Mouse (Mus musculus) Patski (cell line): Measurements from ENCODE around the gene Birc2. TPM values are rescaled to one million over a fixed set of nuclear protein-coding genes. Genes with fewer than 3 reads are reported as not detected.

Experiments
- ATAC-seq: fragments of 100-300 bp; one replicate; pipeline ENCODE4 v1.8.0; 2021
- CTCF ChIA-PET: fragments of 350-600 bp; sonication (Branson Sonifier 250); formaldehyde crosslinking; loops from one replicate; lab custom pipeline; 2022; ENCODE audit warnings: inconsistent platforms; lab: Charles Lee
- POLR2A ChIA-PET: fragments of 350-600 bp; sonication (Branson Sonifier 250); formaldehyde crosslinking; loops from one replicate; lab custom pipeline; 2022; ENCODE audit warnings: antibody characterized with exemption, inconsistent platforms; lab: Charles Lee
- DNase-seq: peaks from one replicate; pipeline ENCODE4 v3.0.0-alpha.2; 2011; ENCODE audit warnings: low read depth, low spot score
- H3K27me3 ChIP-seq: fragments of 371-371 bp; one replicate; pipeline ENCODE4 v1.5.1; 2021
- CTCF ChIP-seq: fragments of 100-300 bp; IDR thresholded peaks from one replicate; pipeline ENCODE4 v1.5.1; 2021
- in situ Hi-C: fragments of 300-500 bp; cut with MboI; formaldehyde crosslinking; loops from 3 replicates; pipeline ENCODE4 v1.11.1; 2018; ENCODE audit warnings: low pct_unique_long_range_greater_than_20kb, mixed read lengths
- polyA plus RNA-seq: library from polyadenylated mRNA; unstranded; gene quantifications from one replicate; pipeline ENCODE4 v1.2.3, GENCODE M21; 2021

The Birc2 gene
- polyA plus RNA-seq, 1 experiment from 2014 or later, result 37.1 TPM

GRCm38 (mm10) chr9:7775011-7775410 lies 61.9 kb downstream of the Birc2 start:
- in situ Hi-C loops, result no loop called here
- POLR2A ChIA-PET, result no interaction called here
- no peaks in the 10 kb centered on the region for H3K27me3 ChIP-seq
- CTCF ChIA-PET, result interaction anchor here (1.1 kb wide), 1 partner anchor 9 kb away, joined by 3 read pairs; no protein-coding TSS in a partner anchor
- DNase-seq, result no peak
- no peak for TF ChIP-seq CTCF
- no peak for ATAC-seq

GRCm38 (mm10) chr9:7774538-7774937 lies 62.3 kb downstream of the Birc2 start:
- in situ Hi-C loops, result no loop called here
- ATAC-seq, result no peak
- POLR2A ChIA-PET, result no interaction called here
- H3K27me3 ChIP-seq, result no peaks in the 10 kb centered on the region
- CTCF ChIA-PET, result interaction anchor here (1.1 kb wide), 1 partner anchor 10 kb away, joined by 3 read pairs; no protein-coding TSS in a partner anchor
- no peak for DNase-seq
- TF ChIP-seq CTCF, result no peak

GRCm38 (mm10) chr9:7773686-7774085 lies 63.2 kb downstream of the Birc2 start:
- no peak for TF ChIP-seq CTCF
- no peaks in the 10 kb centered on the region for H3K27me3 ChIP-seq
- CTCF ChIA-PET, result no interaction called here
- POLR2A ChIA-PET, result no interaction called here
- no peak for ATAC-seq
- DNase-seq, result no peak
- in situ Hi-C loops, result no loop called here

GRCm38 (mm10) chr9:7772773-7773454 lies 64.0 kb downstream of the Birc2 start:
- POLR2A ChIA-PET, result no interaction called here
- DNase-seq (no peak), ATAC-seq (no peak)
- CTCF ChIA-PET, result no interaction called here
- in situ Hi-C loops, result no loop called here
- TF ChIP-seq CTCF, result no peak
- no peaks in the 10 kb centered on the region for H3K27me3 ChIP-seq

GRCm38 (mm10) chr9:7772361-7772760 lies 64.5 kb downstream of the Birc2 start:
- H3K27me3 ChIP-seq, result no peaks in the 10 kb centered on the region
- no peak for DNase-seq
- ChIA-PET CTCF (no interaction called here), POLR2A (no interaction called here)
- ATAC-seq, result no peak
- in situ Hi-C loops, result no loop called here
- no peak for TF ChIP-seq CTCF

GRCm38 (mm10) chr9:7769491-7769890 lies 67.4 kb downstream of the Birc2 start:
- CTCF ChIA-PET, result interaction anchor here (1.9 kb wide), 1 partner anchor 16 kb away, joined by 5 read pairs; no protein-coding TSS in a partner anchor
- DNase-seq, result no peak
- POLR2A ChIA-PET, result interaction anchor here (0.6 kb wide), 1 partner anchor 595 kb away, joined by 4 read pairs; no protein-coding TSS in a partner anchor
- TF ChIP-seq CTCF, result no peak
- ATAC-seq, result no peak
- no peaks in the 10 kb centered on the region for H3K27me3 ChIP-seq
- in situ Hi-C loops, result no loop called here

GRCm38 (mm10) chr9:7769081-7769480 lies 67.8 kb downstream of the Birc2 start:
- H3K27me3 ChIP-seq, result no peaks in the 10 kb centered on the region
- no peak for TF ChIP-seq CTCF
- DNase-seq, result no peak
- in situ Hi-C loops, result no loop called here
- no peak for ATAC-seq
- POLR2A ChIA-PET, result interaction anchor here (0.6 kb wide), 1 partner anchor 594 kb away, joined by 4 read pairs; no protein-coding TSS in a partner anchor
- CTCF ChIA-PET, result interaction anchor here (1.0 to 1.9 kb wide), 2 partner anchors 10 to 16 kb away, joined by 3 to 5 read pairs; no protein-coding TSS in a partner anchor

Other genes starting within 250 kb of the Birc2 start
- not detected for gene Mmp20, start 208.8 kb downstream of the Birc2 start, polyA plus RNA-seq
- not detected for gene Mmp7, start 145.0 kb downstream of the Birc2 start, polyA plus RNA-seq
- gene Tmem123, start 73.0 kb downstream of the Birc2 start, polyA plus RNA-seq, result 83.9 TPM
- gene Birc3, start 36.1 kb upstream of the Birc2 start, polyA plus RNA-seq, result 12.9 TPM
- gene Yap1, start 167.5 kb upstream of the Birc2 start, polyA plus RNA-seq, result 80.0 TPM
- 16.5 TPM for gene Cfap300, start 205.8 kb upstream of the Birc2 start, polyA plus RNA-seq